Mouse (Mus musculus): ENCODE measurements around the gene Col1a1. TPM values are rescaled to one million over a fixed set of nuclear protein-coding genes. Genes with fewer than 3 reads are reported as not detected.

Gene Col1a1
- polyA plus RNA-seq (2016; fragmentation: Nextera tagmentation; extraction: Ambion mirVana): 508 and 685 TPM in 2 replicates

GRCm38 (mm10) chr11:94936045-94936444, at the start of gene Col1a1:
Col1a1 (plus strand) TSS chr11:94936224.
- 11% methylated on average over 18 of the region's 19 CpGs for WGBS
- no peak for ATAC-seq (ENCODE audit: low FRiP score)
- Histone ChIP-seq H3K27me3 (peaks cover 87% of the 10 kb centered on the region), H3K4me1 (peaks cover 22% of the 10 kb centered on the region), H3K9me3 (replicated peaks) (no peaks in the 10 kb centered on the region), H3K27ac (peak within 1 kb of the TSS; percentile 44; the same call in 1 of the 2 replicates), H3K36me3 (no peaks in the 10 kb centered on the region), H3K4me3 (peak within 1 kb of the TSS; percentile 30), H3K4me2 (replicated peaks) (peak within 1 kb of the TSS; percentile 58), H3K9ac (peak within 1 kb of the TSS; percentile 51)

- ATAC-seq (ENCODE audit: low FRiP score): no peak
- 58% methylated on average over 6 of the region's 6 CpGs for WGBS
- Histone ChIP-seq H3K9me3 (replicated peaks) (no peaks in the 10 kb centered on the region), H3K4me3 (no peak overlapping the region), H3K27ac (no peak overlapping the region), H3K4me2 (replicated peaks) (no peak overlapping the region), H3K27me3 (no peaks in the 10 kb centered on the region), H3K36me3 (no peaks in the 10 kb centered on the region), H3K4me1 (no peaks in the 10 kb centered on the region), H3K9ac (no peak overlapping the region)
Observed at GRCm38 (mm10) chr11:94891155-94891554, 44.9 kb upstream of the Col1a1 start.

GRCm38 (mm10) chr11:94896753-94897376, 39.2 kb upstream of the Col1a1 start:
- H3K4me1 ChIP-seq: no peaks in the 10 kb centered on the region
- H3K4me2 ChIP-seq (replicated peaks): no peak overlapping the region
- no peaks in the 10 kb centered on the region for H3K9me3 ChIP-seq (replicated peaks)
- ATAC-seq (ENCODE audit: low FRiP score): no peak
- no peak overlapping the region for H3K4me3 ChIP-seq
- H3K9ac ChIP-seq: no peak overlapping the region
- 79% methylated on average over 16 of the region's 16 CpGs for WGBS
- no peaks in the 10 kb centered on the region for H3K27me3 ChIP-seq
- no peaks in the 10 kb centered on the region for H3K36me3 ChIP-seq
- no peak overlapping the region for H3K27ac ChIP-seq

- Histone ChIP-seq H3K4me1 (no peaks in the 10 kb centered on the region), H3K4me3 (no peak overlapping the region), H3K9ac (no peak overlapping the region), H3K4me2 (replicated peaks) (no peak overlapping the region), H3K27me3 (no peaks in the 10 kb centered on the region), H3K36me3 (no peaks in the 10 kb centered on the region), H3K9me3 (replicated peaks) (no peaks in the 10 kb centered on the region), H3K27ac (no peak overlapping the region)
- WGBS: 67% methylated on average over 2 of the region's 2 CpGs
- ATAC-seq (ENCODE audit: low FRiP score): no peak
Observed at GRCm38 (mm10) chr11:94901231-94901630, 34.8 kb upstream of the Col1a1 start.

DNA sequence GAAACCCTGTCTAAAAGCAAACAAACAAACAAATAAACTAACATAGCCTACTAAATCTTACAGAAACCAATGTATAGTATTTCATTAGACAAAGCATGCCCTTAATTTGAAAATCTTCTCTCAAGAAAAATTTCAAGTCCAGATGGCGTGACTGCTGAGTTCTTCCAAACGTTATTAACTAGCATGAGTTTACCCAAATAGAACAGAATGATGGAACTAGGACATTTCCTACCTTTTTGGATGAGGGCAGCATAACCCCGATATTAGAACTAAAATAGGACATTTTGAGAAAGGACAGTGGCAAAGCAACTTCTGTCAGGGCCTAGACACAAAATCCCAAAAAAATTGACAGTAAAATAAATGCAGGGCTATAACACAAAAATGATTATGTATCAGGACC, 31.7 kb upstream of the Col1a1 start:
- no peaks in the 10 kb centered on the region for H3K4me1 ChIP-seq
- no peaks in the 10 kb centered on the region for H3K9me3 ChIP-seq (replicated peaks)
- H3K36me3 ChIP-seq: no peaks in the 10 kb centered on the region
- H3K27ac ChIP-seq: no peak overlapping the region
- no peaks in the 10 kb centered on the region for H3K27me3 ChIP-seq
- ATAC-seq (ENCODE audit: low FRiP score): no peak
- no peak overlapping the region for H3K9ac ChIP-seq
- no peak overlapping the region for H3K4me3 ChIP-seq
- 87% methylated on average over 3 of the region's 3 CpGs for WGBS
- H3K4me2 ChIP-seq (replicated peaks): no peak overlapping the region

- H3K4me1 ChIP-seq: peaks cover 4% of the 10 kb centered on the region
- H3K27ac ChIP-seq: no peak overlapping the region
- H3K36me3 ChIP-seq: no peaks in the 10 kb centered on the region
- 81% methylated on average over 5 of the region's 5 CpGs for WGBS
- ATAC-seq (ENCODE audit: low FRiP score): no peak
- no peak overlapping the region for H3K4me2 ChIP-seq (replicated peaks)
- no peaks in the 10 kb centered on the region for H3K9me3 ChIP-seq (replicated peaks)
- H3K27me3 ChIP-seq: peaks cover 3% of the 10 kb centered on the region; the same call in 1 of the 2 replicates
- H3K4me3 ChIP-seq: no peak overlapping the region
- H3K9ac ChIP-seq: no peak overlapping the region
Observed at GRCm38 (mm10) chr11:94910971-94911370, 25.1 kb upstream of the Col1a1 start.

GRCm38 (mm10) chr11:94912568-94912967, 23.5 kb upstream of the Col1a1 start:
- WGBS: 75% methylated on average over 3 of the region's 3 CpGs
- H3K27ac ChIP-seq: no peak overlapping the region
- peaks cover 11% of the 10 kb centered on the region for H3K4me1 ChIP-seq
- H3K9ac ChIP-seq: no peak overlapping the region
- peaks cover 6% of the 10 kb centered on the region; the same call in 1 of the 2 replicates for H3K27me3 ChIP-seq
- H3K9me3 ChIP-seq (replicated peaks): no peaks in the 10 kb centered on the region
- H3K4me2 ChIP-seq (replicated peaks): no peak overlapping the region
- no peak overlapping the region for H3K4me3 ChIP-seq
- H3K36me3 ChIP-seq: no peaks in the 10 kb centered on the region
- no peak for ATAC-seq (ENCODE audit: low FRiP score)

- ATAC-seq (ENCODE audit: low FRiP score): no peak
- no peak overlapping the region for H3K27ac ChIP-seq
- 72% methylated on average over 6 of the region's 6 CpGs for WGBS
- no peaks in the 10 kb centered on the region for H3K36me3 ChIP-seq
- no peak overlapping the region for H3K4me2 ChIP-seq (replicated peaks)
- H3K27me3 ChIP-seq: peaks cover 6% of the 10 kb centered on the region; the same call in 1 of the 2 replicates
- peaks cover 11% of the 10 kb centered on the region for H3K4me1 ChIP-seq
- H3K9ac ChIP-seq: no peak overlapping the region
- H3K4me3 ChIP-seq: no peak overlapping the region
- no peaks in the 10 kb centered on the region for H3K9me3 ChIP-seq (replicated peaks)
Observed at GRCm38 (mm10) chr11:94913302-94914090, 22.5 kb upstream of the Col1a1 start.

DNA sequence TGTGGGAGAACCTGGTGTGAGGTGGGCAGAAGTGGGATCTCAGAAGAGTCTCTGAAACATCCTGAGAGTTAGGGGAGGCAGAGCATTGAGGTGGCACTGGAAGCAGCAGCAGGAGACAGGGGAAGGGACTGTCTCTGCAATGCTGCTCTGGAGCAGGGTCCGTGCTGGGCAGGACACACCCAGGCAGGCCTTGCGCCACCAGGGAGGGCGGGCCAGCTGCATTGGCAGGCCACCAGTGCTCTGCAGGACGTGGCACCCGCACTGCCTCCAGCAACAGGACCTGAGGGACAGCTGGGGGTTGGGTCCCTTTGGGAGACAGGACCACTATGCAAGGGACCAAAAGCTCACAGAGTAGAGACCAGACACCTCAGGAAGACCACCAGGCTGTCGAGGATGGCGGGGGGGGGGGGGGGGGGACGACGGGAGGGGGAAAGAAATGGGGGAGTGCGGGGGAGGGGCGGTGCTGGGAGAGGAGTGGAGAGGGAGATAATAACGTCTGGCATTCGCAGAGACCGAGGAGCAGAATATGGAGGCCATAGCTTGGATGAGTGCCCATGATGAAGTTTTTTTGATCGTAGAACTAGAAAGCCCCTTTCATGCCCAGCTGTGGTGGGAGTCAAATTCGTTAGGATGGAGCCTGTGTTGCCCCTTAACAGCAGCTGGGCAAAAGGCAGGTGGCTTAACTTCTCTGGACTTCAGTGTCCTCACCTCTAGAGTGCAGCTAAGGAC, 20.2 kb upstream of the Col1a1 start:
- no peak overlapping the region for H3K9ac ChIP-seq
- peaks cover 11% of the 10 kb centered on the region for H3K4me1 ChIP-seq
- H3K4me2 ChIP-seq (replicated peaks): no peak overlapping the region
- H3K27me3 ChIP-seq: peaks cover 6% of the 10 kb centered on the region; the same call in 1 of the 2 replicates
- no peak overlapping the region for H3K4me3 ChIP-seq
- no peaks in the 10 kb centered on the region for H3K9me3 ChIP-seq (replicated peaks)
- H3K36me3 ChIP-seq: no peaks in the 10 kb centered on the region
- ATAC-seq (ENCODE audit: low FRiP score): no peak
- 30% methylated on average over 11 of the region's 16 CpGs for WGBS
- H3K27ac ChIP-seq: no peak overlapping the region

GRCm38 (mm10) chr11:94916477-94916876, 19.5 kb upstream of the Col1a1 start:
- H3K4me1 ChIP-seq: peaks cover 11% of the 10 kb centered on the region
- no peak overlapping the region for H3K4me3 ChIP-seq
- H3K27me3 ChIP-seq: peaks cover 6% of the 10 kb centered on the region; the same call in 1 of the 2 replicates
- no peak overlapping the region for H3K9ac ChIP-seq
- no peaks in the 10 kb centered on the region for H3K36me3 ChIP-seq
- WGBS: 28% methylated on average over 4 of the region's 4 CpGs
- no peak for ATAC-seq (ENCODE audit: low FRiP score)
- H3K9me3 ChIP-seq (replicated peaks): no peaks in the 10 kb centered on the region
- H3K4me2 ChIP-seq (replicated peaks): no peak overlapping the region
- H3K27ac ChIP-seq: no peak overlapping the region

GRCm38 (mm10) chr11:94917717-94918116, 18.3 kb upstream of the Col1a1 start:
- H3K4me3 ChIP-seq: no peak overlapping the region
- no peak overlapping the region for H3K27ac ChIP-seq
- no peak for ATAC-seq (ENCODE audit: low FRiP score)
- H3K4me2 ChIP-seq (replicated peaks): no peak overlapping the region
- H3K36me3 ChIP-seq: no peaks in the 10 kb centered on the region
- peaks cover 11% of the 10 kb centered on the region for H3K4me1 ChIP-seq
- 82% methylated on average over 6 of the region's 6 CpGs for WGBS
- H3K9me3 ChIP-seq (replicated peaks): no peaks in the 10 kb centered on the region
- H3K9ac ChIP-seq: no peak overlapping the region
- peaks cover 6% of the 10 kb centered on the region; the same call in 1 of the 2 replicates for H3K27me3 ChIP-seq

DNA sequence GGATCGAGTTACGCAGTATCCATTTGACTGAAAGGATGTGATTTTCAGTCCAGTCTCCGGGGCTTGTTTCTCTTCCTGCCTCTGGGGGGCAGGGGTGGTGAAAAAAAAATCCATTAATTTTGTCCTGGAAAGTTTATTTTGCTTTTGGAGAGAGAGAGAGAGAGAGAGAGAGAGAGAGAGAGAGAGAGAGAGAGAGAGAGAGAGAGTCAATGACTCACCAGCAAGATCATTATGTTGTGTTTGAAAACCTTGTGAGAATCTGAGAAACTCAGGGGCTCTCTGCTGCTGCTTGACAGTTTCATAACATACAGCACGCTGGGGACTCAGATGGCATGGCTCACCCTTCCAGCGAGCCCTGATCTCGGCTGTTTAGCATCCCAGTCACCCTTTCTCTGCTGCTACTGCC, 15.0 kb upstream of the Col1a1 start:
- Histone ChIP-seq H3K9me3 (replicated peaks) (no peaks in the 10 kb centered on the region), H3K9ac (no peak overlapping the region), H3K27ac (no peak overlapping the region), H3K4me1 (peaks cover 6% of the 10 kb centered on the region), H3K4me2 (replicated peaks) (no peak overlapping the region), H3K27me3 (0 out of 2 replicates have a peak, but pooled peaks cover 3% of the 10 kb centered on the region), H3K4me3 (no peak overlapping the region), H3K36me3 (no peaks in the 10 kb centered on the region)
- ATAC-seq (ENCODE audit: low FRiP score): no peak
- 53% methylated on average over 6 of the region's 6 CpGs for WGBS
